Mouse (Mus musculus) limb, embryonic 11.5 days (tissue): ENCODE measurements around the gene Kif16b. TPM values are rescaled to one million over a fixed set of nuclear protein-coding genes. Genes with fewer than 3 reads are reported as not detected.

ENCODE experiments used
- ATAC-seq: fragments of 200-750 bp; cut with Nextera tagmentation; 2 replicates; pipeline ENCODE4 v1.8.0; 2017; ENCODE audit warnings: low read depth; ENCODE audit not compliant: insufficient number of reproducible peaks, low FRiP score, low TSS enrichment
- DNase-seq: peaks from one replicate; pipeline ENCODE4 v3.0.0-alpha.2; 2015; ENCODE audit warnings: low spot score
- H3K27ac ChIP-seq: fragments of 300-500 bp; sonication (generic); replicated peaks from 2 replicates; pipeline ENCODE4 v1.5.1; 2014; ENCODE audit warnings: low read depth, mild to moderate bottlenecking, low read length
- H3K27me3 ChIP-seq: fragments of 300-500 bp; sonication (generic); 2 replicates; pipeline ENCODE4 v1.6.1; 2014; ENCODE audit warnings: mild to moderate bottlenecking, low read length, mixed read lengths; ENCODE audit not compliant: control insufficient read depth, insufficient read depth
- H3K36me3 ChIP-seq: fragments of 300-500 bp; sonication (generic); 2 replicates; pipeline ENCODE4 v1.6.1; 2014; ENCODE audit warnings: mild to moderate bottlenecking, low read length, moderate library complexity, mixed read lengths; ENCODE audit not compliant: control insufficient read depth, insufficient read depth
- H3K4me1 ChIP-seq: fragments of 300-500 bp; sonication (generic); 2 replicates; pipeline ENCODE4 v1.6.1; 2014; ENCODE audit warnings: low read length, mixed read lengths; ENCODE audit not compliant: control insufficient read depth, insufficient read depth
- H3K4me2 ChIP-seq: fragments of 300-500 bp; sonication (generic); 2 replicates; pipeline ENCODE4 v1.6.1; 2014; ENCODE audit warnings: low read depth, mild to moderate bottlenecking, moderate library complexity; ENCODE audit not compliant: severe bottlenecking
- H3K4me3 ChIP-seq: fragments of 300-500 bp; sonication (generic); 2 replicates; pipeline ENCODE4 v1.5.1; 2014; ENCODE audit warnings: low read depth, low read length
- H3K9ac ChIP-seq: fragments of 300-500 bp; sonication (generic); 2 replicates; pipeline ENCODE4 v1.6.1; 2014; ENCODE audit warnings: mild to moderate bottlenecking, low read length
- H3K9me3 ChIP-seq: fragments of 300-500 bp; sonication (generic); 2 replicates; pipeline ENCODE4 v1.6.1; 2016; ENCODE audit warnings: low read length; ENCODE audit not compliant: control insufficient read depth
- WGBS: fragments of 180-500 bp; shearing (Covaris S2); extraction: QIAGEN DNeasy Blood & Tissue Kit; methylation state at CpG from one replicate; pipeline ENCODE4 v1.1.7; 2014; 5-methylcytosine and 5-hydroxymethylcytosine counted together
- polyA plus RNA-seq: library from polyadenylated mRNA; unstranded; fragments of >200 nt; fragmentation: Nextera tagmentation; extraction: Ambion mirVana; gene quantifications from 2 replicates; pipeline ENCODE4 v1.2.1, GENCODE M21; 2014

The Kif16b gene
- polyA plus RNA-seq: 11.7 and 13.7 TPM in 2 replicates

GRCm38 (mm10) chr2:142900862-142901805 lies at the start of gene Kif16b:
Kif16b (minus strand) TSS chr2:142901531.
- 1% methylated on average over 58 of the region's 64 CpGs for WGBS
- peak within 1 kb of the TSS; percentile 78 for H3K9ac ChIP-seq
- H3K27ac ChIP-seq: 0 out of 2 replicates have a peak within 1 kb of the TSS, but pooled peaks have one; percentile 21
- H3K4me2 ChIP-seq: peak within 1 kb of the TSS; percentile 77
- no peaks in the 10 kb centered on the region for H3K9me3 ChIP-seq
- peak within 1 kb of the TSS; percentile 67 for H3K4me3 ChIP-seq
- ATAC-seq (peak; percentile 94), DNase-seq (peak; percentile 94)
- no peaks in the 10 kb centered on the region for H3K36me3 ChIP-seq
- H3K4me1 ChIP-seq: no peaks in the 10 kb centered on the region
- no peaks in the 10 kb centered on the region for H3K27me3 ChIP-seq

GRCm38 (mm10) chr2:142940899-142941642 lies 39.7 kb upstream of the Kif16b start:
- no peak overlapping the region for H3K9ac ChIP-seq
- WGBS: 56% methylated on average over 6 of the region's 6 CpGs
- ATAC-seq: no peak
- no peak for DNase-seq
- no peak overlapping the region for H3K4me3 ChIP-seq
- H3K27ac ChIP-seq: no peak overlapping the region
- H3K4me1 ChIP-seq: no peaks in the 10 kb centered on the region
- H3K9me3 ChIP-seq: no peaks in the 10 kb centered on the region
- H3K36me3 ChIP-seq: no peaks in the 10 kb centered on the region
- H3K4me2 ChIP-seq: no peak overlapping the region
- H3K27me3 ChIP-seq: no peaks in the 10 kb centered on the region

GRCm38 (mm10) chr2:142930445-142930844 lies 29.1 kb upstream of the Kif16b start:
- no peak overlapping the region for H3K27ac ChIP-seq
- no peak overlapping the region for H3K9ac ChIP-seq
- ATAC-seq: no peak
- DNase-seq: no peak
- no peaks in the 10 kb centered on the region for H3K9me3 ChIP-seq
- no peaks in the 10 kb centered on the region for H3K27me3 ChIP-seq
- H3K4me2 ChIP-seq: no peak overlapping the region
- WGBS: 82% methylated on average over 4 of the region's 4 CpGs
- no peak overlapping the region for H3K4me3 ChIP-seq
- H3K36me3 ChIP-seq: no peaks in the 10 kb centered on the region
- no peaks in the 10 kb centered on the region for H3K4me1 ChIP-seq

GRCm38 (mm10) chr2:142929226-142930112 lies 28.1 kb upstream of the Kif16b start:
- no peak overlapping the region for H3K4me2 ChIP-seq
- ATAC-seq: no peak
- no peak for DNase-seq
- no peaks in the 10 kb centered on the region for H3K36me3 ChIP-seq
- H3K27me3 ChIP-seq: no peaks in the 10 kb centered on the region
- H3K9ac ChIP-seq: no peak overlapping the region
- no peaks in the 10 kb centered on the region for H3K4me1 ChIP-seq
- H3K4me3 ChIP-seq: no peak overlapping the region
- H3K27ac ChIP-seq: no peak overlapping the region
- no peaks in the 10 kb centered on the region for H3K9me3 ChIP-seq
- 87% methylated on average over 10 of the region's 10 CpGs for WGBS

GRCm38 (mm10) chr2:142910808-142911388 lies 9.6 kb upstream of the Kif16b start:
- 92% methylated on average over 3 of the region's 3 CpGs for WGBS

GRCm38 (mm10) chr2:142909213-142909612 lies 7.9 kb upstream of the Kif16b start:
- Histone ChIP-seq H3K9ac (no peak overlapping the region), H3K27ac (no peak overlapping the region), H3K4me3 (no peak overlapping the region), H3K27me3 (no peaks in the 10 kb centered on the region), H3K9me3 (no peaks in the 10 kb centered on the region), H3K4me2 (no peak overlapping the region), H3K36me3 (no peaks in the 10 kb centered on the region), H3K4me1 (no peaks in the 10 kb centered on the region)
- no peak for ATAC-seq
- DNase-seq: no peak
- WGBS: 82% methylated on average over 3 of the region's 3 CpGs

More at GRCm38 (mm10) chr2:142910808-142911388, 9.6 kb upstream of the Kif16b start:
- Histone ChIP-seq H3K4me2 (no peak overlapping the region), H3K4me1 (no peaks in the 10 kb centered on the region), H3K4me3 (no peak overlapping the region), H3K36me3 (no peaks in the 10 kb centered on the region), H3K9ac (no peak overlapping the region), H3K27ac (no peak overlapping the region), H3K27me3 (no peaks in the 10 kb centered on the region), H3K9me3 (no peaks in the 10 kb centered on the region)
- DNase-seq: no peak
- no peak for ATAC-seq

GRCm38 (mm10) chr2:142907056-142907455 lies 5.7 kb upstream of the Kif16b start:
- Histone ChIP-seq H3K27me3 (no peaks in the 10 kb centered on the region), H3K9ac (no peak overlapping the region), H3K36me3 (no peaks in the 10 kb centered on the region), H3K4me2 (no peak overlapping the region), H3K4me1 (no peaks in the 10 kb centered on the region), H3K4me3 (no peak overlapping the region), H3K9me3 (no peaks in the 10 kb centered on the region), H3K27ac (no peak overlapping the region)
- ATAC-seq: no peak
- WGBS: 86% methylated on average over 4 of the region's 4 CpGs
- no peak for DNase-seq
